Mouse (Mus musculus): Measurements from ENCODE around the gene Ralgapb.

DNA sequence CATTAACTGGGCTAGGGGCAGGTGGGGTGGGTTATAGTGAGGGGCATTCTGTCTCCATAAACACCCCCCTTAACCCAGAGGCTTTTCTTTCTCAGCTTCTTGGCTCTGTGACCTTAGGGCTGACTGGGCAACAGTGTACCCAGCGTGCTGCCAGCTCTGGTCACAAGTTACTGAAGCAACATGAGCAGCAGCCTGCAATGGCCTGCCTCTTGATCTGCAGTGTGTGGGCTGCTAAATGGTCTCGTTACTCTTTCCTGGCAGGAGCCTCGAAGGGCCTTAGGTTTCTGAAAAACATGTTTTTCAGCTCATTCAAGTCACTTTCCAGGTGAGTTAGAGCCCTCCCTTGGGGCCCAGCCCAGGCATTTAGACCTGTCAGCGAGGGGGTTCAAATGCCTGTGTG, 94.0 kb downstream of the Ralgapb start:
- TF ChIP-seq CTCF (IDR thresholded peaks at IDR 0.05; ENCODE audit: low read depth, low read length) (no peak), POLR2A (IDR thresholded peaks at IDR 0.05; ENCODE audit: extremely low read depth, insufficient read depth, low read length) (no peak)

Data from liver, adult 2 months (tissue).